In the genomic region with DNA sequence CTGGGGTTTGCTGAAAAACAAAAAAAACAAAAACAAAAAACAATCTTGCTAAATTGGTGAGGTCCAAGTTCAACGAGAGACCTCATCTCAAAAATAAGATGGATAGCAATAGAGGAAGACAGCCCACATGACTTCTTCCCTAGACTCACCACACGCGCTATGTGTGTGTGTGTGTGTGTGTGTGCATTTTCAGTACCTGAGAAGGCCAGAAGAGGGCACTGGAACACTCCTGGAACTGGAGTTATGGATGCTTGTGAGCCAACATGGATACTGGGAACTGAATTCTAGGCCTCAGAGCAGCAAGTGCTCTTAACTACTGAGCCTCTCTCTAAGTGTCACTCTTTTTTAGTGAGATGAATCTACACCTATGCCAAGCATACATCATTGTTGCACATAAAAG, we compare ENCODE assay signal across 1 mouse cellular context.
TF ChIP-seq lines count a peak whose summit lies in the region.

No protein-coding gene starts in this region.

TF ChIP-seq in MEL, 35 proteins besides CTCF, POLR2A, EP300 and RAD21 (continued from another document):
- TF ChIP-seq POLR2AphosphoS5 (IDR thresholded peaks at IDR 0.05; ENCODE audit: borderline replicate concordance, low read depth, low read length) (no peak), JUND (IDR thresholded peaks at IDR 0.05; ENCODE audit: low read depth, low read length) (no peak), GATA1 (IDR thresholded peaks at IDR 0.05; ENCODE audit: low read depth, low read length) (no peak), ETS1 (IDR thresholded peaks at IDR 0.05; ENCODE audit: low read depth, low read length) (no peak), ELF1 (IDR thresholded peaks at IDR 0.05; ENCODE audit: low read depth, low read length) (no peak), HCFC1 (IDR thresholded peaks at IDR 0.05; ENCODE audit: low read depth, low read length) (no peak), CHD1 (IDR thresholded peaks at IDR 0.05; ENCODE audit: low read depth, low read length) (no peak), MAZ (IDR thresholded peaks at IDR 0.05; ENCODE audit: low read depth, low read length) (no peak), USF1 (IDR thresholded peaks at IDR 0.05; ENCODE audit: low read depth, low read length) (no peak), NRF1 (IDR thresholded peaks at IDR 0.05; ENCODE audit: insufficient read depth, low read depth, low read length, poor library complexity, severe bottlenecking) (no peak), SMC3 (IDR thresholded peaks at IDR 0.05; ENCODE audit: low read depth, low read length) (no peak), MAX (IDR thresholded peaks at IDR 0.05; ENCODE audit: low read length) (no peak), MYB (IDR thresholded peaks at IDR 0.05; ENCODE audit: low read depth, low read length) (no peak), MXI1 (IDR thresholded peaks at IDR 0.05; ENCODE audit: low read depth, low read length) (no peak), UBTF (IDR thresholded peaks at IDR 0.05; ENCODE audit: borderline replicate concordance, insufficient read depth, low read depth, low read length) (no peak)
